Mouse (Mus musculus): ENCODE results near the gene 1600014C10Rik. TPM values are rescaled to one million over a fixed set of nuclear protein-coding genes. Genes with fewer than 3 reads are reported as not detected.

The 1600014C10Rik gene
- total and polyA plus RNA-seq, 2 experiments from 2014 or later, result 30.3 to 44.0 TPM

GRCm38 (mm10) chr7:38215281-38215680 lies 32.3 kb downstream of the 1600014C10Rik start:
- Histone ChIP-seq H3K27ac (ENCODE audit: low read depth, low read length) (no peak overlapping the region), H3K4me3 (ENCODE audit: low read depth, low read length) (no peak overlapping the region), H3K9ac (replicated peaks; ENCODE audit: low read length, poor library complexity, severe bottlenecking) (no peak overlapping the region), H3K4me1 (ENCODE audit: insufficient read depth, low read length) (no peaks in the 10 kb centered on the region), H3K27me3 (ENCODE audit: insufficient read depth, low read length) (no peaks in the 10 kb centered on the region), H3K4me2 (ENCODE audit: low read depth, low read length, poor library complexity, severe bottlenecking) (no peak overlapping the region), H3K9me3 (ENCODE audit: low read length) (no peaks in the 10 kb centered on the region), H3K36me3 (ENCODE audit: insufficient read depth, low read length) (no peaks in the 10 kb centered on the region)
- WGBS, result 77% methylated on average over 7 of the region's 7 CpGs
- ATAC-seq (ENCODE audit: low FRiP score) (no peak), DNase-seq (ENCODE audit: low spot score) (no peak)
- no peak for TF ChIP-seq CTCF (IDR thresholded peaks at IDR 0.05)

GRCm38 (mm10) chr7:38215697-38216096 lies 32.7 kb downstream of the 1600014C10Rik start:
- 90% methylated on average over 6 of the region's 6 CpGs for WGBS
- no peaks in the 10 kb centered on the region for H3K27me3 ChIP-seq (ENCODE audit: insufficient read depth, low read length)
- H3K36me3 ChIP-seq (ENCODE audit: insufficient read depth, low read length), result no peaks in the 10 kb centered on the region
- ATAC-seq (ENCODE audit: low FRiP score), result no peak
- no peak for DNase-seq (ENCODE audit: low spot score)
- no peak overlapping the region for H3K4me3 ChIP-seq (ENCODE audit: low read depth, low read length)
- no peak for TF ChIP-seq CTCF (IDR thresholded peaks at IDR 0.05)
- no peaks in the 10 kb centered on the region for H3K4me1 ChIP-seq (ENCODE audit: insufficient read depth, low read length)
- no peaks in the 10 kb centered on the region for H3K9me3 ChIP-seq (ENCODE audit: low read length)
- no peak overlapping the region for H3K9ac ChIP-seq (replicated peaks; ENCODE audit: low read length, poor library complexity, severe bottlenecking)
- H3K27ac ChIP-seq (ENCODE audit: low read depth, low read length), result no peak overlapping the region
- no peak overlapping the region for H3K4me2 ChIP-seq (ENCODE audit: low read depth, low read length, poor library complexity, severe bottlenecking)

- H3K4me2 ChIP-seq (ENCODE audit: low read depth, low read length, poor library complexity, severe bottlenecking), result no peak overlapping the region
- ATAC-seq (ENCODE audit: low FRiP score) (peak; percentile 42; the same call in 1 of the 2 replicates), DNase-seq (ENCODE audit: low spot score) (peak; percentile 68)
- no peak overlapping the region for H3K27ac ChIP-seq (ENCODE audit: low read depth, low read length)
- no peak overlapping the region for H3K9ac ChIP-seq (replicated peaks; ENCODE audit: low read length, poor library complexity, severe bottlenecking)
- TF ChIP-seq CTCF (IDR thresholded peaks at IDR 0.05), result no peak
- 69% methylated on average over 5 of the region's 5 CpGs for WGBS
- H3K36me3 ChIP-seq (ENCODE audit: insufficient read depth, low read length), result no peaks in the 10 kb centered on the region
- H3K27me3 ChIP-seq (ENCODE audit: insufficient read depth, low read length), result no peaks in the 10 kb centered on the region
- H3K4me3 ChIP-seq (ENCODE audit: low read depth, low read length), result no peak overlapping the region
- H3K4me1 ChIP-seq (ENCODE audit: insufficient read depth, low read length), result no peaks in the 10 kb centered on the region
- no peaks in the 10 kb centered on the region for H3K9me3 ChIP-seq (ENCODE audit: low read length)
These were observed 34.6 kb downstream of the 1600014C10Rik start for GRCm38 (mm10) chr7:38217417-38218171.

- TF ChIP-seq CTCF (IDR thresholded peaks at IDR 0.05), result no peak
- DNase-seq (ENCODE audit: low spot score) (peak; percentile 19), ATAC-seq (ENCODE audit: low FRiP score) (no peak)
- no peak overlapping the region for H3K27ac ChIP-seq (ENCODE audit: low read depth, low read length)
- WGBS, result 78% methylated on average over 8 of the region's 8 CpGs
- H3K4me1 ChIP-seq (ENCODE audit: insufficient read depth, low read length), result no peaks in the 10 kb centered on the region
- no peaks in the 10 kb centered on the region for H3K27me3 ChIP-seq (ENCODE audit: insufficient read depth, low read length)
- H3K4me2 ChIP-seq (ENCODE audit: low read depth, low read length, poor library complexity, severe bottlenecking), result no peak overlapping the region
- H3K4me3 ChIP-seq (ENCODE audit: low read depth, low read length), result no peak overlapping the region
- H3K36me3 ChIP-seq (ENCODE audit: insufficient read depth, low read length), result no peaks in the 10 kb centered on the region
- H3K9me3 ChIP-seq (ENCODE audit: low read length), result no peaks in the 10 kb centered on the region
- no peak overlapping the region for H3K9ac ChIP-seq (replicated peaks; ENCODE audit: low read length, poor library complexity, severe bottlenecking)
These were observed 35.8 kb downstream of the 1600014C10Rik start for GRCm38 (mm10) chr7:38218631-38219367.

GRCm38 (mm10) chr7:38219526-38219925 lies 36.5 kb downstream of the 1600014C10Rik start:
- no peak for TF ChIP-seq CTCF (IDR thresholded peaks at IDR 0.05)
- Histone ChIP-seq H3K4me1 (ENCODE audit: insufficient read depth, low read length) (no peaks in the 10 kb centered on the region), H3K9me3 (ENCODE audit: low read length) (no peaks in the 10 kb centered on the region), H3K36me3 (ENCODE audit: insufficient read depth, low read length) (no peaks in the 10 kb centered on the region), H3K9ac (replicated peaks; ENCODE audit: low read length, poor library complexity, severe bottlenecking) (no peak overlapping the region), H3K27ac (ENCODE audit: low read depth, low read length) (no peak overlapping the region), H3K27me3 (ENCODE audit: insufficient read depth, low read length) (no peaks in the 10 kb centered on the region), H3K4me2 (ENCODE audit: low read depth, low read length, poor library complexity, severe bottlenecking) (no peak overlapping the region), H3K4me3 (ENCODE audit: low read depth, low read length) (no peak overlapping the region)
- WGBS, result 93% methylated on average over 4 of the region's 4 CpGs
- DNase-seq (ENCODE audit: low spot score) (no peak), ATAC-seq (ENCODE audit: low FRiP score) (no peak)

GRCm38 (mm10) chr7:38220866-38221265 lies 37.8 kb downstream of the 1600014C10Rik start:
- H3K4me2 ChIP-seq (ENCODE audit: low read depth, low read length, poor library complexity, severe bottlenecking), result no peak overlapping the region
- no peak overlapping the region for H3K27ac ChIP-seq (ENCODE audit: low read depth, low read length)
- no peaks in the 10 kb centered on the region for H3K36me3 ChIP-seq (ENCODE audit: insufficient read depth, low read length)
- no peaks in the 10 kb centered on the region for H3K27me3 ChIP-seq (ENCODE audit: insufficient read depth, low read length)
- no peak overlapping the region for H3K4me3 ChIP-seq (ENCODE audit: low read depth, low read length)
- TF ChIP-seq CTCF (IDR thresholded peaks at IDR 0.05), result no peak
- no peaks in the 10 kb centered on the region for H3K9me3 ChIP-seq (ENCODE audit: low read length)
- H3K4me1 ChIP-seq (ENCODE audit: insufficient read depth, low read length), result no peaks in the 10 kb centered on the region
- DNase-seq (ENCODE audit: low spot score), result no peak
- no peak for ATAC-seq (ENCODE audit: low FRiP score)
- H3K9ac ChIP-seq (replicated peaks; ENCODE audit: low read length, poor library complexity, severe bottlenecking), result no peak overlapping the region
- WGBS, result 98% methylated on average over 7 of the region's 7 CpGs

Data from midbrain, postnatal 0 days (tissue).